Mouse (Mus musculus): ENCODE measurements around the gene Mprip.
A peak's percentile ranks its signal among the peaks of the same experiment; 100 is the strongest.

Mprip gene

GRCm38 (mm10) chr11:59769307-59769706 is 108.2 kb downstream of the Mprip start:
- DNase-seq = no peak

GRCm38 (mm10) chr11:59769738-59770137 is 108.6 kb downstream of the Mprip start:
- DNase-seq = no peak

- no peak for DNase-seq
These were observed 109.6 kb downstream of the Mprip start for GRCm38 (mm10) chr11:59770753-59771152.

GRCm38 (mm10) chr11:59772291-59772690 is 111.2 kb downstream of the Mprip start:
- DNase-seq = peak; percentile 40 to 62

GRCm38 (mm10) chr11:59772902-59773301 is 111.8 kb downstream of the Mprip start:
- DNase-seq = no peak

- no peak for DNase-seq
These were observed 113.4 kb downstream of the Mprip start for GRCm38 (mm10) chr11:59774522-59774921.

- DNase-seq = no peak
These were observed 114.5 kb downstream of the Mprip start for GRCm38 (mm10) chr11:59775435-59776148.

GRCm38 (mm10) chr11:59777259-59777658 is 116.2 kb downstream of the Mprip start:
- DNase-seq = no peak

GRCm38 (mm10) chr11:59778181-59778873 is 117.2 kb downstream of the Mprip start:
- peak; percentile 82 to 83 for DNase-seq

- no peak for DNase-seq
These were observed 117.7 kb downstream of the Mprip start for GRCm38 (mm10) chr11:59778874-59779223.

GRCm38 (mm10) chr11:59779406-59779805 is 118.3 kb downstream of the Mprip start:
- DNase-seq = no peak

- no peak for DNase-seq
These were observed 119.1 kb downstream of the Mprip start for GRCm38 (mm10) chr11:59780241-59780640.

GRCm38 (mm10) chr11:59782091-59782590 is 121.0 kb downstream of the Mprip start:
- no peak for DNase-seq

- DNase-seq = no peak
These were observed 122.5 kb downstream of the Mprip start for GRCm38 (mm10) chr11:59783591-59783990.

GRCm38 (mm10) chr11:59786444-59787198 is 125.5 kb downstream of the Mprip start:
- DNase-seq = no peak

- DNase-seq = peak in 1 of 2 experiments; percentile 34
These were observed 126.2 kb downstream of the Mprip start, which contains the start of gene Pld6 for GRCm38 (mm10) chr11:59787199-59787781. Pld6 (minus strand) TSS chr11:59787645.

GRCm38 (mm10) chr11:59789311-59789710 is 128.2 kb downstream of the Mprip start:
- no peak for DNase-seq

- no peak for DNase-seq
These were observed 132.3 kb downstream of the Mprip start for GRCm38 (mm10) chr11:59793390-59793789.

- DNase-seq = no peak
These were observed 139.3 kb downstream of the Mprip start for GRCm38 (mm10) chr11:59800412-59800811.

- DNase-seq = no peak
These were observed 140.8 kb downstream of the Mprip start for GRCm38 (mm10) chr11:59801881-59802280.

GRCm38 (mm10) chr11:59803516-59803915 is 142.4 kb downstream of the Mprip start:
- DNase-seq = no peak

GRCm38 (mm10) chr11:59804409-59805110 is 143.5 kb downstream of the Mprip start:
- peak; percentile 70 to 79 for DNase-seq

All from cerebellum, postnatal 36 days (tissue).